Mouse (Mus musculus) midbrain, embryonic 11.5 days (tissue): ENCODE measurements around the gene Ryr3. TPM values are rescaled to one million over a fixed set of nuclear protein-coding genes. Genes with fewer than 3 reads are reported as not detected.

Experiments
- microRNA-seq: library from miRNA; unstranded; fragments of <30 nt; microRNA quantifications from one replicate; pipeline ENCODE4, GENCODE M21; 2017
- polyA plus RNA-seq: library from polyadenylated mRNA; unstranded; fragments of >200 nt; fragmentation: Nextera tagmentation; extraction: Ambion mirVana; gene quantifications from 2 replicates; pipeline ENCODE4 v1.2.1, GENCODE M21; 2014

Gene Ryr3
- polyA plus RNA-seq, 1 experiment from 2014 or later, result 1.4 TPM

Small RNA genes within 50 kb of the gene (microRNA-seq; reads per million reads assigned to microRNA genes)
- not detected for gene Gm44374

Other genes starting within 250 kb of the Ryr3 start
- not detected in 2 replicates for gene Tmco5b, start 68.6 kb upstream of the Ryr3 start, polyA plus RNA-seq
- gene Fmn1, start 110.6 kb upstream of the Ryr3 start, polyA plus RNA-seq, result 0.51 and 0.66 TPM in 2 replicates